Mouse (Mus musculus) urinary bladder, adult 2 months (tissue): ENCODE data around the gene Tle6. TPM values are rescaled to one million over a fixed set of nuclear protein-coding genes. Genes with fewer than 3 reads are reported as not detected.

Experiments
- DNase-seq: peaks from one replicate; pipeline ENCODE4 v3.0.0; 2022; ENCODE audit warnings: low spot score
- polyA plus RNA-seq: library from polyadenylated mRNA; depleted of rRNA; stranded (reverse); fragments of >200 nt; gene quantifications from 2 replicates; pipeline ENCODE4 v1.2.3, GENCODE M21; 2012; rRNA removed

Gene Tle6
- polyA plus RNA-seq, 1 experiment = 47.5 TPM

GRCm38 (mm10) chr10:81541803-81542202 is 59.1 kb downstream of the Tle6 start:
- DNase-seq = no peak

DNA sequence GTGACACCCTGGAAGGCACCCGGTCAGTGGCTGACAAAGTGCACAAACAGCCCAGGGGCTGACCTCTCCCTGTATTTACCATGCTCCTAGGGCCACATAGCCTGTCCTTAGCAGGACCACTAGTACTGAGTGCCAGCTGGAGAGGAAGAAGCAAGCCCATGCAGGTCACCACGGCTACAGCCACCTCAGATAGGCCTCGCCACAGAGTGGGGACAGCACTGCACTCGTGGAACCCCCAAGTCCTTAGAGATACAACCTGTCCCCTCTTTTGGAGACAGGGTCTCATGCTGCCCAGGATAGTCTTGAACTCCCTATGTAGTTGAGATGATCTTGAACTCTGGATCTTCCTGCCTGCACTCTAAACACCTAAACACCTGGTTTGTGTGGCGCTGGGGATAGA is 59.5 kb downstream of the Tle6 start:
- DNase-seq = no peak

Other genes starting within 250 kb of the Tle6 start
- gene Mfsd12, start 243.6 kb downstream of the Tle6 start, polyA plus RNA-seq = 12.1 and 12.4 TPM in 2 replicates
- 1.9 and 2.1 TPM in 2 replicates for gene 4930404N11Rik, start 235.3 kb downstream of the Tle6 start, polyA plus RNA-seq
- gene Fzr1, start 222.6 kb downstream of the Tle6 start, polyA plus RNA-seq = 34.1 and 34.4 TPM in 2 replicates
- gene Dohh, start 216.6 kb downstream of the Tle6 start, polyA plus RNA-seq = 42.9 and 47.4 TPM in 2 replicates
- gene Gm48551, start 216.6 kb downstream of the Tle6 start, polyA plus RNA-seq = 3.6 and 3.8 TPM in 2 replicates
- 2.7 and 3.6 TPM in 2 replicates for gene Gm48552, start 212.1 kb downstream of the Tle6 start, polyA plus RNA-seq
- 5.0 and 6.9 TPM in 2 replicates for gene Smim24, start 208.0 kb downstream of the Tle6 start, polyA plus RNA-seq
- gene Nfic, start 145.4 kb downstream of the Tle6 start, polyA plus RNA-seq = 28.4 and 67.0 TPM in 2 replicates
- 0.44 and 0.49 TPM in 2 replicates for gene Celf5, start 118.4 kb downstream of the Tle6 start, polyA plus RNA-seq
- gene Ncln, start 104.7 kb downstream of the Tle6 start, polyA plus RNA-seq = 79.9 and 89.6 TPM in 2 replicates
- gene S1pr4, start 100.9 kb downstream of the Tle6 start, polyA plus RNA-seq = 2.2 and 2.3 TPM in 2 replicates
- gene Gna15, start 76.8 kb downstream of the Tle6 start, polyA plus RNA-seq = 16.1 and 16.2 TPM in 2 replicates
- 84.0 and 88.5 TPM in 2 replicates for gene Gna11, start 55.9 kb downstream of the Tle6 start, polyA plus RNA-seq
- gene Aes, start 41.6 kb downstream of the Tle6 start, polyA plus RNA-seq = 385 and 562 TPM in 2 replicates
- 67.4 and 93.4 TPM in 2 replicates for gene Tle2, start 26.5 kb downstream of the Tle6 start, polyA plus RNA-seq
- 2.2 and 2.3 TPM in 2 replicates for gene BC025920, start 5.2 kb upstream of the Tle6 start, polyA plus RNA-seq
- 21.3 and 21.5 TPM in 2 replicates for gene Sirt6, start 26.7 kb upstream of the Tle6 start, polyA plus RNA-seq
- gene Ankrd24, start 27.5 kb upstream of the Tle6 start, polyA plus RNA-seq = 31.0 and 37.3 TPM in 2 replicates
- gene Gm10778, start 48.0 kb upstream of the Tle6 start, polyA plus RNA-seq = 3.0 and 3.1 TPM in 2 replicates
- 5.4 and 5.9 TPM in 2 replicates for gene Zfp433, start 103.8 kb upstream of the Tle6 start, polyA plus RNA-seq
- 3.7 and 3.8 TPM in 2 replicates for gene Gm3055, start 170.1 kb upstream of the Tle6 start, polyA plus RNA-seq
- 1.0 and 1.1 TPM in 2 replicates for gene Gm4767, start 211.1 kb upstream of the Tle6 start, polyA plus RNA-seq